Mouse (Mus musculus): ENCODE measurements around the gene Gga1.

DNA sequence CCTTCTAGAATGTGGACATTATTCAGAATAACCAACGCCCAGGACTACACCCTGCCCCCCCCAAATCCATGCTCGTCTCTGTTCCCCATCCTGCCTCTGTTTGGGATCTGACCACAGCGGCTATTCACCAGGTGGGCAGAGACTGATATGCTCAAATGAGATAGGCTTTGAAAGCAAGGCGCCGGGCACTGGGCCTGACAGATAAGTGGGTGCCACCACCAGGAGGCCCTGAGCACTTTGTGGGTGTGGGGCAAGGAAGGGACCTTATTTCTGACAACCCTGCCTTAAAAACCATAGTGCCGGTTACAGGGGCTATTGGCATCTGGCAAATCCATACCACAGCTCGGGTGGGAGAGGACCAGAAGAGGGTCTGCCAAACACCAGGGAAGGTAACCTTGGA is 45.7 kb downstream of the Gga1 start:
- TF ChIP-seq CTCF (IDR thresholded peaks at IDR 0.05; ENCODE audit: extremely low read depth, insufficient read length, insufficient replicate concordance, low read depth, low read length) (no peak), POLR2A (IDR thresholded peaks at IDR 0.05; ENCODE audit: low read depth, low read length) (no peak)
